Comparison of ENCODE assay signal across 11 mouse cellular contexts in genomic region chr1:84585434-84585833, GRCm38 (mm10).
DNase-seq lines count a peak whose midpoint lies in the region; ATAC-seq lines count a peak whose summit lies in the region.
"Had no signal": no experiment of that assay in that cellular context is flagged by ENCODE, and none has a peak within 500 bp of the region (broad histone marks: within the 10 kb centered on the region; RNA-seq: fewer than 3 reads in every experiment).

No protein-coding gene starts in this region.

- peak; percentile 73 for ATAC-seq in hindbrain, embryonic 14.5 days (ENCODE audit: low FRiP score)
- ATAC-seq in neural tube, embryonic 12.5 days (ENCODE audit: low FRiP score, low read depth): peak; percentile 49
- ATAC-seq: CD4-positive, CD25-positive, alpha-beta regulatory T cell, adult 4 months had no signal

- no peaks in the 10 kb centered on the region for H3K27me3 ChIP-seq in hindbrain, embryonic 14.5 days (ENCODE audit: control insufficient read depth, insufficient read depth, low read length)
- H3K27me3 ChIP-seq in neural tube, embryonic 12.5 days (replicated peaks): no peaks in the 10 kb centered on the region

- H3K4me2 ChIP-seq in hindbrain, embryonic 14.5 days (replicated peaks): peak overlapping the region; percentile 27; the same call in 1 of the 2 replicates
- H3K4me2 ChIP-seq in neural tube, embryonic 12.5 days (replicated peaks): no peak overlapping the region

- WGBS in hindbrain, embryonic 14.5 days: 3% methylated on average over 6 of the region's 6 CpGs
- WGBS in neural tube, embryonic 12.5 days: 5% methylated on average over 6 of the region's 6 CpGs

- intact Hi-C loops in left cerebral cortex, postnatal 10 days (cut with DNase I): no loop called here
- intact Hi-C loops in heart, postnatal 36 days (cut with DNase I): loop anchor here (10.0 kb wide), 1 partner anchor 301 kb away; no protein-coding TSS in a partner anchor
- intact Hi-C loops in gastrocnemius, postnatal 14 days (cut with DNase I; ENCODE audit: low total_unique reads): loop anchor here (10.0 kb wide), 1 partner anchor 851 kb away; no protein-coding TSS in a partner anchor

- peak; percentile 28 to 36 for DNase-seq in left cerebral cortex, postnatal 10 days (ENCODE audit: extremely low spot score in 1 of 2, low spot score in 2 of 2)
- no peak for DNase-seq in left cerebral cortex, adult 11 months (ENCODE audit: low spot score)
- peak; percentile 49 for DNase-seq in embryo, embryonic 11 days
- peak; percentile 72 for DNase-seq in hindbrain, embryonic 14.5 days (ENCODE audit: low spot score)
- no peak for DNase-seq in heart, postnatal 36 days
- DNase-seq in gastrocnemius, postnatal 14 days: no peak
- DNase-seq in kidney, adult 9 months: no peak
- DNase-seq: cerebellum, adult 9-11 months; thymus, adult 2 months had no signal

- peak overlapping the region; percentile 69 for H3K27ac ChIP-seq in hindbrain, embryonic 14.5 days
- no peak overlapping the region for H3K27ac ChIP-seq in neural tube, embryonic 12.5 days

- H3K9ac ChIP-seq in hindbrain, embryonic 14.5 days: no peak overlapping the region
- H3K9ac ChIP-seq in neural tube, embryonic 12.5 days: no peak overlapping the region

- H3K4me3 ChIP-seq in hindbrain, embryonic 14.5 days (replicated peaks; ENCODE audit: low read length): no peak overlapping the region
- H3K4me3 ChIP-seq in neural tube, embryonic 12.5 days: no peak overlapping the region

- peaks cover 53% of the 10 kb centered on the region for H3K4me1 ChIP-seq in hindbrain, embryonic 14.5 days (replicated peaks; ENCODE audit: control insufficient read depth, insufficient read depth, low read length)
- H3K4me1 ChIP-seq in neural tube, embryonic 12.5 days: peaks cover 31% of the 10 kb centered on the region

- H3K36me3 ChIP-seq in hindbrain, embryonic 14.5 days (replicated peaks; ENCODE audit: control insufficient read depth, insufficient read depth): peaks cover 18% of the 10 kb centered on the region
- H3K36me3 ChIP-seq in neural tube, embryonic 12.5 days: no peaks in the 10 kb centered on the region; the same call in 1 of the 2 replicates

- H3K9me3 ChIP-seq in hindbrain, embryonic 14.5 days (ENCODE audit: control insufficient read depth, low read length): no peaks in the 10 kb centered on the region
- H3K9me3 ChIP-seq in neural tube, embryonic 12.5 days: no peaks in the 10 kb centered on the region

Comparison
In these comparisons a context has a peak if more than half of its experiments do, and no peak if none do; other contexts are left out.
1. DNase-seq: peak in left cerebral cortex, postnatal 10 days (2 of 2), embryo, embryonic 11 days (single experiment) and hindbrain, embryonic 14.5 days (single experiment); none in left cerebral cortex, adult 11 months (single experiment), heart, postnatal 36 days (0 of 2), gastrocnemius, postnatal 14 days (single experiment) and kidney, adult 9 months (single experiment).